Mouse (Mus musculus) embryo, embryonic 10.5 days (tissue): Measurements from ENCODE around the gene Adk.

Experiments
- DNase-seq: peaks from one replicate; pipeline ENCODE4 v3.0.0-alpha.2; 2015; ENCODE audit warnings: low spot score

The Adk gene

GRCm38 (mm10) chr14:21351646-21352045 lies 299.3 kb downstream of the Adk start:
- DNase-seq: no peak

- DNase-seq: no peak
Observed at GRCm38 (mm10) chr14:21356286-21356685, 303.9 kb downstream of the Adk start.

GRCm38 (mm10) chr14:21359207-21359895 lies 307.0 kb downstream of the Adk start:
- DNase-seq: no peak

GRCm38 (mm10) chr14:21359896-21360525 lies 307.6 kb downstream of the Adk start:
- DNase-seq: no peak

- DNase-seq: no peak
Observed at GRCm38 (mm10) chr14:21367095-21367494, 314.7 kb downstream of the Adk start.

GRCm38 (mm10) chr14:21368622-21369021 lies 316.2 kb downstream of the Adk start:
- DNase-seq: peak; percentile 20

- DNase-seq: peak; percentile 88
Observed at GRCm38 (mm10) chr14:21369127-21369526, 316.8 kb downstream of the Adk start.

- no peak for DNase-seq
Observed at GRCm38 (mm10) chr14:21371946-21372345, 319.6 kb downstream of the Adk start.

GRCm38 (mm10) chr14:21372689-21373088 lies 320.3 kb downstream of the Adk start:
- DNase-seq: no peak

GRCm38 (mm10) chr14:21383701-21384428 lies 331.5 kb downstream of the Adk start:
- no peak for DNase-seq

GRCm38 (mm10) chr14:21399506-21399905 lies 347.1 kb downstream of the Adk start:
- DNase-seq: no peak

GRCm38 (mm10) chr14:21402157-21402601 lies 349.8 kb downstream of the Adk start:
- no peak for DNase-seq

- no peak for DNase-seq
Observed at GRCm38 (mm10) chr14:21402621-21403405, 350.4 kb downstream of the Adk start.

GRCm38 (mm10) chr14:21406946-21407345 lies 354.6 kb downstream of the Adk start:
- no peak for DNase-seq

GRCm38 (mm10) chr14:21408846-21409245 lies 356.5 kb downstream of the Adk start:
- no peak for DNase-seq

- peak; percentile 49 for DNase-seq
Observed at GRCm38 (mm10) chr14:21410769-21411477, 358.5 kb downstream of the Adk start.

- DNase-seq: no peak
Observed at GRCm38 (mm10) chr14:21411524-21411923, 359.1 kb downstream of the Adk start.

GRCm38 (mm10) chr14:21418332-21418731 lies 366.0 kb downstream of the Adk start:
- DNase-seq: no peak

- no peak for DNase-seq
Observed at GRCm38 (mm10) chr14:21427369-21427768, 375.0 kb downstream of the Adk start.

GRCm38 (mm10) chr14:21433415-21433814 lies 381.0 kb downstream of the Adk start:
- no peak for DNase-seq

GRCm38 (mm10) chr14:21433995-21434394 lies 381.6 kb downstream of the Adk start:
- DNase-seq: peak; percentile 36

- no peak for DNase-seq
Observed at GRCm38 (mm10) chr14:21434686-21435085, 382.3 kb downstream of the Adk start.
